Mouse (Mus musculus) forebrain, embryonic 14.5 days (tissue): ENCODE measurements at regions not wholly inside any gene's neighbourhood (a gene's known extent, or its start where the extent isn't known, plus 50 kb on each side); places are given as distances from the start of the nearest gene placed in this dataset.
A peak's percentile ranks its signal among the peaks of the same experiment; 100 is the strongest.
"Not testable (repeated sequence)": the region's sequence is repeated elsewhere in the genome, so short reads cannot be mapped to it uniquely, and the experiment has no call there.

ENCODE experiments used
- ATAC-seq: fragments of 200-750 bp; cut with Nextera tagmentation; 2 replicates; pipeline ENCODE4 v1.8.0; 2017; ENCODE audit warnings: mild to moderate bottlenecking, moderate library complexity
- DNase-seq: peaks from one replicate; pipeline ENCODE4 v3.0.0-alpha.2; 2015; ENCODE audit warnings: low spot score
- H3K27ac ChIP-seq: fragments of 300-500 bp; sonication (generic); 2 replicates; pipeline ENCODE4 v1.5.1; 2014; ENCODE audit warnings: low read depth, mild to moderate bottlenecking, control low read depth, low read length, moderate library complexity
- H3K27me3 ChIP-seq: fragments of 300-500 bp; sonication (generic); replicated peaks from 2 replicates; pipeline ENCODE4 v1.6.1; 2014; ENCODE audit warnings: low read length, control low read depth, mixed read lengths; ENCODE audit not compliant: control insufficient read depth, insufficient read depth
- H3K36me3 ChIP-seq: fragments of 300-500 bp; sonication (generic); 2 replicates; pipeline ENCODE4 v1.6.1; 2014; ENCODE audit warnings: low read length, control low read depth; ENCODE audit not compliant: control insufficient read depth, insufficient read depth
- H3K4me1 ChIP-seq: fragments of 300-500 bp; sonication (generic); 2 replicates; pipeline ENCODE4 v1.6.1; 2014; ENCODE audit warnings: antibody characterized with exemption, low read length, control low read depth; ENCODE audit not compliant: control insufficient read depth, insufficient read depth
- H3K4me2 ChIP-seq: fragments of 300-500 bp; sonication (generic); 2 replicates; pipeline ENCODE4 v1.6.1; 2014; ENCODE audit warnings: mild to moderate bottlenecking, control low read depth, low read length
- H3K4me3 ChIP-seq: fragments of 300-500 bp; sonication (generic); 2 replicates; pipeline ENCODE4 v1.5.1; 2014; ENCODE audit warnings: low read depth, low read length, control low read depth
- H3K9ac ChIP-seq: fragments of 300-500 bp; sonication (generic); 2 replicates; pipeline ENCODE4 v1.6.1; 2014; ENCODE audit warnings: mild to moderate bottlenecking, low read length, control low read depth, moderate library complexity
- H3K9me3 ChIP-seq: fragments of 300-500 bp; sonication (generic); replicated peaks from 2 replicates; pipeline ENCODE4 v1.6.1; 2016; ENCODE audit warnings: low read length, control low read depth, mixed read lengths; ENCODE audit not compliant: control insufficient read depth
- WGBS: fragments of 180-500 bp; shearing (Covaris S2); extraction: QIAGEN DNeasy Blood & Tissue Kit; methylation state at CpG from one replicate; pipeline ENCODE4 v1.1.7; 2014; 5-methylcytosine and 5-hydroxymethylcytosine counted together

- 80% methylated on average over 3 of the region's 3 CpGs for WGBS
- not testable (repeated sequence) for H3K27ac ChIP-seq, H3K9ac ChIP-seq, H3K4me3 ChIP-seq, H3K27me3 ChIP-seq, H3K9me3 ChIP-seq, H3K4me1 ChIP-seq, ATAC-seq, H3K4me2 ChIP-seq, DNase-seq, H3K36me3 ChIP-seq
Observed at GRCm38 (mm10) chr13:4778264-4778823, 169.4 kb upstream of the Akr1e1 start.

GRCm38 (mm10) chr13:4776855-4777254 is 167.9 kb upstream of the Akr1e1 start:
- Histone ChIP-seq H3K4me1 (no peaks in the 10 kb centered on the region), H3K4me2 (no peak overlapping the region), H3K9me3 (no peaks in the 10 kb centered on the region), H3K36me3 (no peaks in the 10 kb centered on the region), H3K4me3 (no peak overlapping the region), H3K27me3 (no peaks in the 10 kb centered on the region), H3K27ac (no peak overlapping the region), H3K9ac (no peak overlapping the region)
- ATAC-seq: 0 out of 2 replicates have a peak, but pooled peaks have one; percentile 40
- 40% methylated on average over 4 of the region's 4 CpGs for WGBS
- peak; percentile 38 for DNase-seq

GRCm38 (mm10) chr13:4772324-4772723 is 163.3 kb upstream of the Akr1e1 start:
- peak; percentile 7 for DNase-seq
- Histone ChIP-seq H3K4me2 (no peak overlapping the region), H3K36me3 (no peaks in the 10 kb centered on the region), H3K27me3 (no peaks in the 10 kb centered on the region), H3K9ac (no peak overlapping the region), H3K4me3 (no peak overlapping the region), H3K27ac (no peak overlapping the region), H3K9me3 (no peaks in the 10 kb centered on the region), H3K4me1 (no peaks in the 10 kb centered on the region)
- no peak for ATAC-seq
- 86% methylated on average over 2 of the region's 2 CpGs for WGBS

GRCm38 (mm10) chr13:4771120-4772075 is 162.4 kb upstream of the Akr1e1 start:
- WGBS: 28% methylated on average over 12 of the region's 12 CpGs
- Histone ChIP-seq H3K9ac (no peak overlapping the region), H3K27me3 (no peaks in the 10 kb centered on the region), H3K27ac (no peak overlapping the region), H3K4me2 (no peak overlapping the region), H3K36me3 (no peaks in the 10 kb centered on the region), H3K9me3 (no peaks in the 10 kb centered on the region), H3K4me1 (no peaks in the 10 kb centered on the region), H3K4me3 (no peak overlapping the region)
- DNase-seq (peak; percentile 76), ATAC-seq (peak; percentile 98)

GRCm38 (mm10) chr13:4759965-4760364 is 151.0 kb upstream of the Akr1e1 start:
- H3K9me3 ChIP-seq: no peaks in the 10 kb centered on the region
- WGBS: 49% methylated on average over 3 of the region's 3 CpGs

GRCm38 (mm10) chr13:4756529-4756928 is 147.6 kb upstream of the Akr1e1 start:
- DNase-seq (no peak), ATAC-seq (no peak)
- H3K4me2 ChIP-seq: no peak overlapping the region
- no peak overlapping the region for H3K4me3 ChIP-seq
- no peaks in the 10 kb centered on the region for H3K9me3 ChIP-seq
- H3K27me3 ChIP-seq: no peaks in the 10 kb centered on the region
- H3K36me3 ChIP-seq: no peaks in the 10 kb centered on the region
- no peak overlapping the region for H3K9ac ChIP-seq
- H3K4me1 ChIP-seq: no peaks in the 10 kb centered on the region
- H3K27ac ChIP-seq: no peak overlapping the region

More at GRCm38 (mm10) chr13:4759965-4760364, 151.0 kb upstream of the Akr1e1 start:
- Histone ChIP-seq H3K36me3 (no peaks in the 10 kb centered on the region), H3K27me3 (no peaks in the 10 kb centered on the region), H3K27ac (no peak overlapping the region), H3K4me1 (no peaks in the 10 kb centered on the region), H3K9ac (no peak overlapping the region), H3K4me2 (no peak overlapping the region), H3K4me3 (no peak overlapping the region)
- ATAC-seq (no peak), DNase-seq (no peak)

- H3K4me1 ChIP-seq: no peaks in the 10 kb centered on the region
- H3K4me2 ChIP-seq: no peak overlapping the region
- H3K27me3 ChIP-seq: no peaks in the 10 kb centered on the region
- WGBS: 43% methylated on average over 2 of the region's 2 CpGs
- ATAC-seq (no peak), DNase-seq (peak; percentile 19)
- no peak overlapping the region for H3K27ac ChIP-seq
- no peak overlapping the region for H3K4me3 ChIP-seq
- H3K9me3 ChIP-seq: no peaks in the 10 kb centered on the region
- H3K36me3 ChIP-seq: no peaks in the 10 kb centered on the region
- no peak overlapping the region for H3K9ac ChIP-seq
Observed at GRCm38 (mm10) chr13:4742930-4743329, 134.0 kb upstream of the Akr1e1 start.

- H3K4me3 ChIP-seq, H3K9me3 ChIP-seq, DNase-seq, H3K4me2 ChIP-seq, H3K36me3 ChIP-seq, H3K27ac ChIP-seq, H3K4me1 ChIP-seq, H3K27me3 ChIP-seq, H3K9ac ChIP-seq, ATAC-seq: not testable (repeated sequence)
- WGBS: 64% methylated on average over 2 of the region's 2 CpGs
Observed at GRCm38 (mm10) chr13:4716299-4716698, 107.3 kb upstream of the Akr1e1 start.

- no peaks in the 10 kb centered on the region for H3K9me3 ChIP-seq
- no peaks in the 10 kb centered on the region for H3K4me1 ChIP-seq
- 85% methylated on average over 1 of the region's 1 CpGs for WGBS
- no peak overlapping the region for H3K4me2 ChIP-seq
- no peak for ATAC-seq
- H3K27ac ChIP-seq: no peak overlapping the region
- H3K27me3 ChIP-seq: no peaks in the 10 kb centered on the region
- H3K36me3 ChIP-seq: no peaks in the 10 kb centered on the region
- no peak overlapping the region for H3K4me3 ChIP-seq
- no peak for DNase-seq
- no peak overlapping the region for H3K9ac ChIP-seq
Observed at GRCm38 (mm10) chr13:4714724-4715123, 105.8 kb upstream of the Akr1e1 start.
